Comparison of ENCODE assay signal across 22 mouse cellular contexts in the genomic region with DNA sequence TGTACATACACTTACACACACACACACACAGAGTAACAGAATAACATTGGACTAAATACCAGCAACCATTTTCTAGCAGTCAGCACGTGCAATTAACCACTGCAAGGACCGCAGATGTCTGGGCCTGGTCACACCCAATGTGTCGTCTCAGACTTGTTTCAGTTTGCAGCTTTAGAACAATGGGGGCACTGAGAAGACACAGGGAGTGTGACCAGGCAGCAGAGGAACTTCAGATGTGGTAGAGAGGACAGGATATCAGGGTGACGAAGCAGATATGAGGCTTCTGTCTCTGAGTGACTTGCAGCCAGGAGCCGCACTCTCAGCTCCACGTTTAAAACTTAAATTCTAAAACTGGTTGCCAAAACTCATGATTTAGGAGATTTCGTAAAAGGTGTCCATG.
DNase-seq lines count a peak whose midpoint lies in the region; ATAC-seq lines count a peak whose summit lies in the region.
"Had no signal": no experiment of that assay in that cellular context is flagged by ENCODE, and none has a peak within 500 bp of the region (broad histone marks: within the 10 kb centered on the region; RNA-seq: fewer than 3 reads in every experiment).

No protein-coding gene starts in this region.

- DNase-seq in thymus, postnatal 0 days (ENCODE audit: low spot score): peak; percentile 40
- DNase-seq in thymus, postnatal 14 days: no peak
- DNase-seq in layer of hippocampus, postnatal 25 days (ENCODE audit: extremely low spot score in 1 of 2, low spot score in 1 of 2): no peak
- no peak for DNase-seq in spleen, postnatal 4 days (ENCODE audit: low spot score in 2 of 2)
- no peak for DNase-seq in heart, postnatal 36 days
- DNase-seq: adrenal gland, postnatal 10 days; cerebellum, adult 9-10 months; cerebellum, postnatal 36 days; gastrocnemius, adult 2 months; gastrocnemius, postnatal 36 days; heart, adult 2 months; kidney, adult 9 months; kidney, postnatal 10 days; liver; lung, adult 2 months; lung, postnatal 10 days; right cerebral cortex, postnatal 25 days; spleen, adult 18-20 months had no signal

- peak; percentile 65 for ATAC-seq in granulocyte monocyte progenitor cell, adult 5-6 weeks (replicated peaks; ENCODE audit: poor library complexity, severe bottlenecking)
- peak; percentile 48; the same call in 1 of the 2 replicates for ATAC-seq in megakaryocyte-erythroid progenitor cell, adult 5-6 weeks (replicated peaks; ENCODE audit: low FRiP score, low TSS enrichment, poor library complexity, severe bottlenecking)
- ATAC-seq: forebrain, embryonic 16.5 days; intestine, embryonic 16.5 days had no signal

- intact Hi-C loops in heart, postnatal 36 days (cut with DNase I): no loop called here
